Mouse (Mus musculus) urinary bladder, postnatal 36 days (tissue): ENCODE results near the gene Gm1043.

Experiments
- DNase-seq, 2 experiments: peaks; one replicate each; pipeline ENCODE4 v3.0.0; 2022; ENCODE audit warnings: low spot score in 2 of 2, mixed read lengths in 1 of 2

The Gm1043 gene

GRCm38 (mm10) chr5:37066703-37067568 lies 18.2 kb upstream of the Gm1043 start:
- DNase-seq, result no peak

DNA sequence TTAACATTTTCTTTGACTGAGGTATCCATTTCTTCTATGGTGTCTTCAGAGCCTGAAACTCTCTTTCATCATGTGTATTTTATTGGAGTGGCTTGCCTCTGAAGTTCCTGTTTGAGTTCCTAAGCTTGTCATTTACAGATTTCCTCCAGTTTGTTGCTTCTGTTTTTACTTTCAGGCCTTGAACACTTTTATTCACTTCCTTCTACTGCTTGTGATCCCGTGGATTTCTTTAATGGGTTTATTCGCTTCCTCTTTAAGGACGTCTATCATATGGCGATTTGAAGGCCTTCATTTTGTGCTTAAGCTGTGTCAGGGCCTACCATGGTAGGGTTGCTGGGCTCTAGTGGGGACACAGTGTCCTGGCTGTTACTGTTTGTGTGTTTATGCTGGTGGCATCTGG lies 11.5 kb upstream of the Gm1043 start:
- DNase-seq, result no peak

DNA sequence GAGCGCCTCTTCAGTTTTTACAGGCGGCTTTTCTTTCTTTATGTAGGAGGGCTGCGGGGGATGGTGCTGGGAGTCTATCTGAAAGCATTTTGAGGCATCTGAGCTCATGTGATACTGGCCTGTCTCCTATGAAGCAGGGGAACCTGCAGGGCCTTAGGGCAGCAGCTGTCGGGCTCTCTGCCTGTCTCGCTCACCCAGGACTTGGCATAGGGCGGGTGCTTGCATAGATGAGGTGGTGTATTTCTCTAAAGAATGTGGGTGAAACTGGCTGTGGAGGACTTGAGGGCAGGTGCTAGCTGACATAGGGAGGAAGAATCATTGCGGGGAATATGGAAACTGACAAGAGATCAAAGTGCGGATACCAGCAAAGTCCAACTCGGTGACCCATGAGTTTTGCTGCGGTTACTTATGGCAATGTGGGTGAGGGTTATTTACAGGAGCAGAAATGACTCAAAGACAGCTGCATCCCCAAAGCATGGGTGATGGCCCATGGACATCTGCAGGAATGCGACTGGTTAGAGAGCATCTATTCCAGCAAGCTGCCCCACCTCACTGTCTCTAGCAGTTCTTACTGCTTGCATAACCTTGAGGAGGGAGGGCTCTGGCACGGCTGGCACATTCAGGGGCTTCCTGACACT lies 8.4 kb upstream of the Gm1043 start:
- DNase-seq, result no peak

DNA sequence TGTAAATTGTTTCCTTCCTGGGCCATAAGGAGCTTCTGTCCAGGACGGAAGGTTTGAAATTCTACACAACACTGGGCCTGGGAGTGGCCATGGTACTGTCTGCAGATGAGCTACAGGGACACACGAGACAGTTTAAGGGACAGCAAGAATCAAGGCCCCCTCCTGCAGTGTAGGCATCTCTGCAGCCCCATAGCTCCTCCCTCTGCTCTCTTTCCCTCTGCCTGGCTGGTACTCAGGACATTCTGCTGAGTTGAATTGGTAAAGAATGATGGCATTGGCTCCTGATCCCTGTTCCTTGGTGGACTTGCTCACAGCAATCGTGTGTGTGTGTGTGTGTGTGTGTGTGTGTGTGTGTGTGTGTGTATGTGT lies 7.9 kb upstream of the Gm1043 start:
- DNase-seq, result no peak

GRCm38 (mm10) chr5:37079484-37079883 lies 5.7 kb upstream of the Gm1043 start:
- DNase-seq, result no peak

- DNase-seq, result no peak
These were observed 4.6 kb upstream of the Gm1043 start for GRCm38 (mm10) chr5:37080601-37081000.

GRCm38 (mm10) chr5:37082420-37082819 lies 2.8 kb upstream of the Gm1043 start:
- DNase-seq, result no peak

DNA sequence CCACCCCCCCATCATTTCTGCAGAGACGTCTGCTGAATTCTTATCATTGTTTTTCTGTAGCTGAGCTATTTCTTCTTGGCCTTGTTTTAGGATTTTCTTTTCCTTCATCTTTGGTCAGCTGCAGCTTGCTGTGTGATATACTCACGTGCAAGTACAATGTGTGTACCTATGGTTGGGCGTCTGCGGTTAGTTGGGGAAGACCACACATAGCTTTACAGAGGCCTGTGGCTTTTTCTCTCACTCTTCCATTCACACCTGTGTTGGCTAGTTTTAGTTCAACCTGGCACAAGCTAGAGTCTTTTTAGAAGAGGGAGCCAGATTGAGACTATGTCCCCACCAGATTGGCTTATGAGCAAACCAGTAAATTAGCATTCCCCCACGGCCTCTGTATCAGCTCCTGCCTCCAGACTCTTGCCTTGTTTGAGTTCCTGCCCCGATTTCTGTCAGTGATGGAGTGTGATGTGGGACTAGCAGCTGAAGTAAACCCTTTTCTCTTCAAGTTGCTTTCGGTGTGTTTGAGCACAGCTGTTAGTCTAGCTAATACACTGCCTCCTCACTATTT lies 1.9 kb upstream of the Gm1043 start:
- DNase-seq, result no peak

- DNase-seq, result no peak
These were observed 1.3 kb upstream of the Gm1043 start for GRCm38 (mm10) chr5:37083850-37084249.

DNA sequence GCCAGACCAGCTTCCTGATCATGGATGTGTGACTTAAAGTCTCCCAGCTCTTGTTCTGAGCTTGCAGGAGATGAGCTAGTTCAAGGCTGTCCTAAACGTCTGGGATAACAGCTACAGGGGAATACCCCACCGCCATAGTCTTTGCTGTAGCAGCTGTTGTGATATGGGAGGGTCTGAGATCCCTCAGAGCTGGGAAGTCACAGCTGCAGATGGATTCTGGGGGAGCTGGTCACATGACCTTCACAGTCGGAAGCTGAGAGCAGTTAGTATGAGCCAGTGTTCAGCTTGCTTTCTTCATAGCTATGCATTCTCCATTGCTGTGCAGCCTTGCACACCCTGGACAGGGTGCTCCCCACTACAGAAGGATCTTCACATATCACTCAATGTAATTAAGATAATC lies 748 bp downstream of the Gm1043 start:
- DNase-seq, result no peak

DNA sequence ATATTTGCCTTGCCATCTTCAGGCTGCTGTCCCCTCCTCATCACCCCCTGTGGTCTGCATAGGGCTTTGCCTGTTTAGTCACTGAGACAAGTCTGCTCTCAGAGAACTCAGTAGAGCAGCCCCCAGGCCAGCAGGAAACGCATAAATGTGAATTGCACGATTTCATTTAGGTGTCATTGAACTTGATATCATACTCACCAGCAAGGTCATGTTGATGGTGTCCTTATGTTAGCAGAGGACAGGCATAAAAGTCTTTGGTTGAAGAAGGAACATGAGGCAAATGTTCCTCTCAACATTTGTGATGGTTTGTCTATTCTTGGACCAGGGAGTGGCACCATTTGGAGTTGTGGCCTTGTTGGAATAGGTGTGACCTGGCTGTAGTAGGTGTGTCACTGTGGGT lies 2.6 kb downstream of the Gm1043 start:
- no peak for DNase-seq

DNA sequence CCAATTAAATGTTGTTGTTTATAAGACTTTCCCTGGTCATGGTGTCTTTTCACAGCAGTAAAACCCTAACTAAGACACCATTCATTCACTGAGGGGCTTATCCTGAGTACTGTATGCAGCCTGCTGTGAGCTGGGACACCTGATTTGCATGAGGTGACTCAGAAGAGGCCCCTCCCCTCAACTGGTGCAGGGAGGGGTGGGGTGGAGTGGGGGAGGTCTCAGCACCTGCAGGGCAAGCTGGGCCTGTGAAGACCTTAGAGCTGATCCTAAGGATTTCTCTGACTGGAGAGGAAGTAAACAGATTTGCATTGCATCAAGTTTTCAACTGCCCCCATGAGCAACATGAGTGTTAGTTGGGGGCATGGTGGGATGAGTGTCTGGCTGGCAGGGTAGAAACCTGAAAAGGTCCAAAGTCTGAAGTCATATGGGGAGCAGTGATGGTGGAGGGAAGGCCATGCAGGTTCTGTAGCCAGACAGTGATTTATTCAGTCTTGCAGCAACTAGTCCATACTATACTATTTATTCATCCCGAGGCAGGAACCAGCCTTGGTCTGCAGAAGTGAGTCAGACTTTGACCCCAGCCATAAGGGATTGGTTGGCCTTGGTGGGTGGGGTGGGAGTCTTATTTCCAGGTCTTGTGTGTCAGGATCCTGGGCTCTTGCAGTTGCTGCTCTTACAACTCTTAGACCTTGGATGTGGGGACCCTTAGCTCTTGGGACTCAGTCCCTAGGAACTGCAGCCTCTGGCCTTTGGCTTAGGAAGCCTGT lies 3.4 kb downstream of the Gm1043 start:
- DNase-seq, result no peak

DNA sequence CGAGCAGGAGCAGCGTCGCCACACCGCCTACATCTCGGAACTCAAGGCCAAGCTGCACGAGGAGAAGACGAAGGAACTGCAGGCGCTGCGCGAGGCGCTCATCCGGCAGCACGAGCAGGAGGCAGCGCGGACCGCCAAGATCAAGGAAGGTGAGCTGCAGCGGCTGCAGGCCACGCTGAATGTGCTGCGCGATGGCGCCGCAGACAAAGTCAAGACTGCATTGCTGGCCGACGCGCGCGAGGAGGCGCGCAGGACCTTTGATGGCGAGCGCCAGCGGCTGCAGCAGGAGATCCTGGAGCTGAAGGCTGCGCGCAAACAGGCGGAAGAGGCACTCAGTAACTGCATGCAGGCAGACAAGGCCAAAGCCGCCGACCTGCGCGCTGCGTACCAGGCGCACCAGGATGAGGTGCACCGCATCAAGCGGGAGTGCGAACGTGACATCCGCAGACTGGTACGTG lies 6.0 kb downstream of the Gm1043 start:
- no peak for DNase-seq

DNA sequence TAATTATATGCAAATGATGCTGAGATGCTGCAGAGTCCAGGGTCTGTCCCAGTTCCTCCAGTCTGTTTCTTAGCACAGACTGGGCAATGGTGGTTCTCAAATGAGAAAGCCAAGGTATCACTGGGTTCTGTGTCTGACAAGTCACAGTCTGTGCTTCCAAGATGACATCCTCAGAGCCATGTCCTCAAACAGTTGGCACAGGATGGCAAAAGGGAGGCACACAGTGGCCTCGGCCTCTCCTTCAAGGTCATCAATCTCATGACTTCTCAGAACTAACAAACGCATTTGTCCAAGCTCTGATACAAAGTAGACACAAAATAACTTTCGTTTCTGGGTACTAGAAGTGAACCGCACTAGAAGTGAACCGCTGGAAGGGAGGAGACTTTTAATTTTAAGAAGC lies 9.8 kb downstream of the Gm1043 start:
- DNase-seq, result no peak

GRCm38 (mm10) chr5:37097591-37097990 lies 12.4 kb downstream of the Gm1043 start:
- DNase-seq, result no peak

DNA sequence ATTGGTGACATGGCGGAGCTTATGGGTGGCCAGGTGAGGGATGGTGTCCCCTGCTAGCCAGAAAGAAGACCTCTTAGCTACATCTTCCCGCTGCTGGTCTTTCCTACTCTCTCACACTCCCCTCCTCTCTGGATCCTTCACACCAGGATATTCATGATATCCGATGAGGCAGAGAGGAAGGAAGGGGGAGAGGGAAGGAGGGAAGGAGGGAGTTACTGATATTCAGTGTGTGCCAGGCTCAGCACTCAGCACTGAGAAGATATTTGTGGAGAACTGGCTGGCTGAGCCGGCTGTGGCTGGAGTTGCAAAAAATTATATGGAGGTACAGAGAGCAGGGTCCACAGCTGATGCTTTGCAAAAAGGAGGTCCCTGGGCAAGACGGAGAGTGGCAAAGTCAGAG lies 15.6 kb downstream of the Gm1043 start:
- no peak for DNase-seq

DNA sequence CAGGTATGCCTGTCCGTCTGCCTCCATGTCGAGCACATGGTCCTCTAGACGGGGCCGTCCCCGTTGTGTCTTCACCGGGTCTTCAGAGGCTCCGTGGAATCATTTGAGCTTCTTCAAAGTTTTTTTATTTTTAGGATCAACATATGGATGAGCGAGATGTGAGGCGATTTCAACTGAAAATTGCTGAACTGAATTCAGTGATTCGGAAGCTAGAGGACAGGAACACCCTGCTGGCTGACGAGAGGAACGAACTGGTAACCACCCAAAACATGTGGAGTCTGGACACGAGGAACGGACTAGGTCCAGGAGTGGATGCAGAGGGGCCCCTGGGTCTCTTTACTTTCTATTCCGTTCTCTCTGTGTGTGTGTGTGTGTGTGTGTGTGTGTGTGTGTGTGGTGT lies 16.5 kb downstream of the Gm1043 start:
- DNase-seq, result no peak

DNA sequence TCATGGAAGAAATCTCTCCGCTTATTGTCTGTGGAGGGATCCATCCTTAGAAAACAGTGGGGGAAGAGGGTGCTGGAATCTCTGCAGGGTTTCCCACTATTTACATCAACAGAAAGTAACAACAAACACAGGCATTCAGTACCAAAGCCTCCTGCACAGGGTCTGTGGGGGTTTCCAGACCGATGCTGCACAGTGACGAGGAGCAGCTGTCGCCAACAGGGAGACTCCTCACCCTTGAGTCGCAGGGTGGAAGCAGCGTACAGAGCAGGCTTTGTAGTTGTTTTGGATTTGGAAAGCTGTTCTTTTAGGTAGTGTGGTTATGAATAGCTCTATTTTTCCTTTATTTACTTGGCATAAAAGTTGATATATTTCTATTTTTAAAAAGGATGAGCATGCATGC lies 16.9 kb downstream of the Gm1043 start:
- DNase-seq, result no peak

DNA sequence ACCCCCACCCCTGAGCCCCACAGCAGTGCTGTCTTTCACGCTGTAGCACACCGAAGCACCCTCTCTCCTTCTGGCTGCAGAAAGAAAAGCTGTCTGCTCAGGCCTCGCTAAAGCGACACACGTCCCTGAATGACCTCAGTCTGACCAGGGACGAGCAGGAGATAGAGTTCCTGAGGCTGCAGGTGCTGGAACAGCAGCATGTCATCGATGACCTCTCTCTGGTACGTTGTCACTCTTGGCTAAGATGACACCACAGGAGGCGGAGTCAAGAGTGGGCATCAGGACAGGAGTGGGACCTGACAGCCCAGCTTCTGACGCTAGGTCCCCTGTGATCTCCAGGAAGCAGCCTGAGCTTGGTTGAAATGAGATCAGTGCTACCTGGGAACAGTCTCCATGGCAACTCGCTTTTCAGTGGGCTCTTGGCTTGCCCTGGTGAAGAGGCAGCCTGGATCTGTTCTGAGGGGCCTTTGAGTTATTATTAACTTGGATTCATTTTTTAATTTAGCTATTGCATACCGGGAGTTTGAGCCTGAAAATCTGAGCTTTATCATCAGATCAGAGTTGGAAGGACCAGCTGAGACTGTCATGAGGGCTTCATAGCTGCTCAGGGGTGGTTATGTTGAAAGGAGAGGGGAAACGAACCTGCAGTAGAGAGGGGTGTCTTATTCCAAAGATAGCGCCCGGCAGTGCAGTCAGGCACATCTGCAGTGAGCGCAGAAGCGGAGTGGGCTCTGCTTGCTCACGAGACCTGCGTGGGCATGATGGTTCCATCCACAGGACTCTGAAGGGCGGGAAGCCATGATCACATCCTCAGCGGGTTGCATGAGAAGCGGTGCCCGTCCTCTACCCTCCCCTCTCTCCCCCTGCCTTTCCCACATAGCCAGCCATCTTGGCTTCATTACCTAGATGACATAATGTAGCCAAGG lies 20.6 kb downstream of the Gm1043 start:
- no peak for DNase-seq

- DNase-seq, result no peak
These were observed 21.9 kb downstream of the Gm1043 start for GRCm38 (mm10) chr5:37107111-37107510.

DNA sequence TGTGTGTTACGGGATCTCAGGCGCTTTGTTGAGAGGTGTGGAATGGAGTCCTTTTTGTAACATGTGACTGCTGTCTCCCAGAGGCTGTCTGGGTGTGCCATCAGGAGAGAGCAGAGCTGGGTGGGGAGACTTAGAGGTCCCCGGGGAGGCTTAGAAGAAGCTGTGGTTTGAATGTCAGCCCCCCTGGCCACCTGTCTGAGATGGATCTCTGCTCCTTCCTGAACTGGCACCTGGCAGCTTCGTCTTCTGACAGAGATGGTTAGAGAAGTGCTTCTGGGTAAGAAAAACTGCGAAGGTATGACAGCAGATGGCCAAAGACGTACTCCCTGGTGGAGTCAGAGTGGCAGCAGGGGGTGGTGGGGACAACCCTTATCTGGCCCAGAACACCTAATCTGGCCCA lies 22.4 kb downstream of the Gm1043 start:
- DNase-seq, result no peak
